Mouse (Mus musculus) erythroblast, embryonic 14.5 days (primary cell): Measurements from ENCODE around the gene Gzf1. TPM values are rescaled to one million over a fixed set of nuclear protein-coding genes. Genes with fewer than 3 reads are reported as not detected.

Experiments
- H3K27me3 ChIP-seq: 2 replicates; pipeline ENCODE4 v1.6.1; 2012; ENCODE audit warnings: inconsistent platforms; ENCODE audit not compliant: control insufficient read depth
- H3K36me3 ChIP-seq: 2 replicates; pipeline ENCODE4 v1.6.1; 2012; ENCODE audit warnings: mild to moderate bottlenecking, inconsistent platforms; ENCODE audit not compliant: control insufficient read depth
- H3K4me1 ChIP-seq: 2 replicates; pipeline ENCODE4 v1.6.1; 2012; ENCODE audit warnings: inconsistent platforms; ENCODE audit not compliant: control insufficient read depth
- H3K4me3 ChIP-seq: replicated peaks from 2 replicates; pipeline ENCODE3; 2012; ENCODE audit warnings: moderate library complexity, mild to moderate bottlenecking, inconsistent platforms
- H3K9me3 ChIP-seq: 2 replicates; pipeline ENCODE4 v1.6.1; 2012; ENCODE audit warnings: low read length, inconsistent platforms, mixed read lengths; ENCODE audit not compliant: control insufficient read depth
- GATA1 ChIP-seq: IDR thresholded peaks from 2 replicates; pipeline ENCODE4 v1.6.1; 2012; ENCODE audit warnings: low read length, inconsistent platforms, mixed read lengths
- TAL1 ChIP-seq: IDR thresholded peaks from 3 replicates; pipeline ENCODE4 v1.6.1; 2012; ENCODE audit warnings: low read length, inconsistent platforms, mixed read lengths
- polyA plus RNA-seq: library from polyadenylated mRNA; stranded (reverse); fragments of >175 nt; gene quantifications from 2 replicates; pipeline ENCODE4 v1.2.3, GENCODE M21; 2012

The Gzf1 gene
- 0.06 and 0.09 TPM in 2 replicates for polyA plus RNA-seq

DNA sequence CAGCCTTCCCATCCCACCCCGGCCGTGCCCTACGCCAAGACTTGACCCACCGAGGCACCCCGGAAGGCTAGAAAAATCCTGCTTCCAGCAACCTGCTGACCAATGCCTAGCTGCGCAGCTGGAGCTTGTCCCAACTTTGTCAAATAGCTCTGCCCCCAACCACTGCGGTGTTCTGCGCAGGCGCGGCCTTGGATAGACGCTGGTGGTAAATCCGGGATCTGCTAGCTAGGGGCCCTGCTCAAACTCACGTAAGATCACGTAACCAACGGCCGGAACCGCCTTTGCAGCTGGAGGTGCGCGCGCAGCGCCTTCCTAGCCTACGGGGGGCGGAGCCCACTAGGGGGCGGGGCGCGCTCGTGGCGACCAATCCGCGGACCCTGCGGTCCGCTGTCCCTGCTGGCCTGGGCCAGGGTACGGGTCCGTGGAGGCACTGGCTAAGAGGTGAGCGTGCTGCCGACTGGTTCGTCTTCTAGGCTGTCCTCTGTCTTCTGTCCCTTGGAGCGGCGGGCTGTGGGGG lies at the start of gene Gzf1:
Gene Gzf1 (plus strand): TSS at position 249 of the 517 bp plus-strand sequence.
- TF ChIP-seq GATA1, result no peak
- TF ChIP-seq TAL1, result no peak
- H3K9me3 ChIP-seq, result no peaks in the 10 kb centered on the region
- peak within 1 kb of the TSS; percentile 97 for H3K4me3 ChIP-seq
- no peaks in the 10 kb centered on the region for H3K27me3 ChIP-seq
- H3K4me1 ChIP-seq, result peaks cover 67% of the 10 kb centered on the region
- H3K36me3 ChIP-seq, result peaks cover 52% of the 10 kb centered on the region

DNA sequence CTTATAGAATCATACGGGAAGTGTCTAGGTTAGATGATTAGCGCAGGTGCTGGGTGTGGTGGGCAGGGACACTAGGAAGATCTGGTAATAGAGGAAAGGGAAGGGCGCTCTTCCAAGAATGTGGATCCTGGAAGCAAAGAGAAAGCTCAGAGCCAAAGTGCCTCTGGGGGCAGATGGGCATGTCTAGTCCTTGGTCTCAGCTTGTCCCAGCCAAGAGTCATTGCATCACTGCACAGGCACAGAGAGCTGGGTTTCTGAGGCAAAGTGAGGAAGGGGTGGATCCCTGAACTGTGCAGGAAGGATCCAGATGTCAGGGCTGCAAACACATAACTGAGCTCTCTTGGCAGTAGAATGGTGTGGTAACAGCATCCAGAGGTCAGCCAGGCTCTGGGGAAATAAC lies 49.2 kb upstream of the Gzf1 start:
- Histone ChIP-seq H3K4me3 (no peak overlapping the region), H3K4me1 (no peaks in the 10 kb centered on the region), H3K27me3 (no peaks in the 10 kb centered on the region), H3K9me3 (no peaks in the 10 kb centered on the region), H3K36me3 (no peaks in the 10 kb centered on the region)
- no peak for TF ChIP-seq GATA1
- no peak for TF ChIP-seq TAL1

DNA sequence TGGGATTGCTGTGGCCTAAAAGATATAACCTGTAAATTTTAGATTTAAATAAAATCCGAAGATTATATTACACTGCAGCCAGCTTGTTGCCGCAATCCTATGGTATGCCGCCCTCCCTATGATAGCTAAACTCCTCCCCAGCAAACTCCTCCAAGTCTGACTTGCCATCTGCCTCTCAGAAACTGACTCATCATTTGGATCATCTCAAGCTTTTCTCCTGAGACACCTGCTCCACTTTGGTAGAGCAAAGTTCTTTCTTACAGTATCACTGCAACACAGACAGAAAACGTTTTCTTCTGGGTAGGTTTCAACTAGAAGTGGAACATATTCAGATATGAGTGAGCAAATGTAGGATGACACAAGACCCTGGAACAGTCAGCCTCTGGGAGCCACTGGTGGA lies 46.4 kb upstream of the Gzf1 start:
- Histone ChIP-seq H3K4me1 (no peaks in the 10 kb centered on the region), H3K36me3 (no peaks in the 10 kb centered on the region), H3K9me3 (no peaks in the 10 kb centered on the region), H3K4me3 (no peak overlapping the region), H3K27me3 (no peaks in the 10 kb centered on the region)
- TF ChIP-seq GATA1 (no peak), TAL1 (no peak)

DNA sequence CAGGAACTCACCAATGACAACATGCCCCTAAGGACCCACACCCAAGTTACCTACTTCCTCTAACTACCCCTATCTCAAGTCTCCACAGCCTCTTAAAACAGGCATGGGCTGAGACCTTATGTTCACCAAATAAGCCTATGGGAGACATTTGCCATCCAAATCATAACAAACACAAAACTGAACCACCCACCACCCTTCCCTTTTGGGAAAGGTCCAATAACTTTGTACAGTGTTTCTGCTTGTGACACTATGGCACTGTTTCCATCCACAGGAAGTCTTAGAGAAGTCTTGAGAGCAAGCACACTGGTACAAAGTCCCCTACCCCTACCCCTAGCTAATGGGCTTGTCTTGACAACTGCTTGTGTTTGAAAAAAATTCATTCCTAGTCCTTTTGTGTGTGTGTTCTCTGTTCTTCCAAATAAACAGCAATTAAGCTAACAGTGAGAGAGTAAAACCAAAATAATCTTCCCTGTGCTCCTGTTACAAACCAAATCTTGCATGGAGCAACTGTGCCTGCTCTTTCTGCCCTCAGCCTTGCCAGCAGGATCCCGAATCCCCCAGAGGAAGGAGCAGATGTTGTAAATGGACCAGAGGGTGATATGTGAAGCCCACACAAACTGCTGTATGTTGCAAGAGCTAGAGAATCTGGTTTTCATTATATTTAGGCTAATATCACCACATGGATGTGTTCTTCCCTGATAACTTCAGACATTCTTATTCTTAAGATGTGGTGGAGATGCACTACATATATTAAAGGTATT lies 38.0 kb upstream of the Gzf1 start:
- TF ChIP-seq TAL1 (no peak), GATA1 (no peak)
- Histone ChIP-seq H3K36me3 (no peaks in the 10 kb centered on the region), H3K9me3 (no peaks in the 10 kb centered on the region), H3K4me3 (no peak overlapping the region), H3K4me1 (no peaks in the 10 kb centered on the region), H3K27me3 (no peaks in the 10 kb centered on the region)

GRCm38 (mm10) chr2:148644421-148645000 lies 36.3 kb upstream of the Gzf1 start:
- H3K9me3 ChIP-seq, result no peaks in the 10 kb centered on the region
- no peak overlapping the region for H3K4me3 ChIP-seq
- no peaks in the 10 kb centered on the region for H3K27me3 ChIP-seq
- H3K36me3 ChIP-seq, result no peaks in the 10 kb centered on the region
- no peaks in the 10 kb centered on the region for H3K4me1 ChIP-seq
- TF ChIP-seq GATA1, result no peak
- TF ChIP-seq TAL1, result no peak

GRCm38 (mm10) chr2:148650587-148651357 lies 30.1 kb upstream of the Gzf1 start:
- no peak overlapping the region for H3K4me3 ChIP-seq
- no peaks in the 10 kb centered on the region for H3K36me3 ChIP-seq
- no peaks in the 10 kb centered on the region for H3K9me3 ChIP-seq
- no peaks in the 10 kb centered on the region for H3K4me1 ChIP-seq
- H3K27me3 ChIP-seq, result no peaks in the 10 kb centered on the region
- TF ChIP-seq GATA1, result no peak
- no peak for TF ChIP-seq TAL1

DNA sequence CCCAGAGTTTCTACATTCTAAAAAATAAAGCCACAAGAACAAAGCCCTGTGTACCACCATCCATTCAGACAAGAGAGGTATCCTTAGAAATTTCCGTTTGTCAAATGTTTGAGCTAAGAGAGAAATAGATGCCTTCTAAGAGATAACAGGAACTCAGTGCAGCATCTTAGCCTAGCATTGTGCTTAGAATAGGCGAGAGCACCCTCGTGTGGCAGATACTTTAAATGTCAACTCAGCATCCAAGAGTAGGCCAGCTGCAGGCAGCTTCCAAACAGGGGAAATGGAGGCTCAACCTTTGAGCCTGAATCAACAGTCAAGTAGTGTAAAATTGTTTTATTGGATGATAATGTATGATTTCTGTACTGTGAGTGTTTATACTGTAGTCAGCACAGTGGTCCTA lies 25.9 kb upstream of the Gzf1 start:
- no peaks in the 10 kb centered on the region for H3K27me3 ChIP-seq
- no peaks in the 10 kb centered on the region for H3K4me1 ChIP-seq
- H3K36me3 ChIP-seq, result no peaks in the 10 kb centered on the region
- TF ChIP-seq GATA1 (no peak), TAL1 (no peak)
- no peak overlapping the region for H3K4me3 ChIP-seq
- H3K9me3 ChIP-seq, result no peaks in the 10 kb centered on the region

GRCm38 (mm10) chr2:148663458-148663857 lies 17.4 kb upstream of the Gzf1 start:
- no peaks in the 10 kb centered on the region for H3K9me3 ChIP-seq
- no peaks in the 10 kb centered on the region for H3K36me3 ChIP-seq
- H3K27me3 ChIP-seq, result peaks cover 7% of the 10 kb centered on the region
- TF ChIP-seq TAL1 (no peak), GATA1 (no peak)
- H3K4me1 ChIP-seq, result no peaks in the 10 kb centered on the region
- H3K4me3 ChIP-seq, result no peak overlapping the region
